Mouse (Mus musculus): ENCODE results near the gene Thap2. TPM values are rescaled to one million over a fixed set of nuclear protein-coding genes. Genes with fewer than 3 reads are reported as not detected.

Gene Thap2
- polyA plus RNA-seq, 1 experiment from 2014 or later: 15.2 TPM

GRCm38 (mm10) chr10:115382846-115383643, 1.2 kb downstream of the Thap2 start:
- Histone ChIP-seq H3K9me3 (no peaks in the 10 kb centered on the region), H3K4me3 (peak overlapping the region; percentile 96), H3K9ac (peak overlapping the region; percentile 97), H3K36me3 (peaks cover 7% of the 10 kb centered on the region), H3K27me3 (replicated peaks) (no peaks in the 10 kb centered on the region), H3K4me2 (peak overlapping the region; percentile 73), H3K27ac (replicated peaks) (peak overlapping the region; percentile 97), H3K4me1 (peaks cover 42% of the 10 kb centered on the region)
- no peak for ATAC-seq (ENCODE audit: extremely low read depth, insufficient number of reproducible peaks, low FRiP score, low TSS enrichment)
- 44% methylated on average over 12 of the region's 12 CpGs for WGBS

- 39% methylated on average over 2 of the region's 2 CpGs for WGBS
- Histone ChIP-seq H3K4me3 (no peak overlapping the region), H3K4me1 (peaks cover 30% of the 10 kb centered on the region), H3K36me3 (0 out of 2 replicates have a peak, but pooled peaks cover 9% of the 10 kb centered on the region), H3K9ac (no peak overlapping the region), H3K9me3 (no peaks in the 10 kb centered on the region), H3K27ac (replicated peaks) (peak overlapping the region; percentile 37), H3K27me3 (replicated peaks) (no peaks in the 10 kb centered on the region), H3K4me2 (peak overlapping the region; percentile 73; the same call in 1 of the 2 replicates)
- ATAC-seq (ENCODE audit: extremely low read depth, insufficient number of reproducible peaks, low FRiP score, low TSS enrichment): no peak
Measured at GRCm38 (mm10) chr10:115381506-115382084, 2.6 kb downstream of the Thap2 start.

DNA sequence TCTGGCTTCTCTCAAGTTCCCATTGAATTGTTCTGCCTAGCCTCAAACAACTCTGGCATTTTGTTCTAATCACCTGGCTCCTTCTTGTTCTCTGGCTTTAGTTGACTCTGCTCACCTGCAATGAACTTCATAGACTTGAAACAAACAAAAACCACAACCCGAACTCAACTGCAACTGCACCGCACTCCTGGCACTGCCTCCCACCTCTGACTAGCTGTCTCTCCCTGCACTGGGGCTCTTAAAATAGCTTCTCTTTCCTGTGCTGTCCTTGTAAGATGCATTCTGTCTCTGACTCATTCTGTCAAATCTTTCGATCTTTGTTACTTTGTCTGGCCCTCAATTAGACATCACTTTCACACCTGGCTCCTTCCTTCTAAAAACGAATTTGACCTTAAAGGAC, 21.1 kb downstream of the Thap2 start:
- H3K36me3 ChIP-seq: no peaks in the 10 kb centered on the region; the same call in 1 of the 2 replicates
- peak overlapping the region; percentile 80 for H3K9ac ChIP-seq
- peak overlapping the region; percentile 95 for H3K27ac ChIP-seq (replicated peaks)
- H3K4me2 ChIP-seq: peak overlapping the region; percentile 81
- no peak for ATAC-seq (ENCODE audit: extremely low read depth, insufficient number of reproducible peaks, low FRiP score, low TSS enrichment)
- H3K4me1 ChIP-seq: peaks cover 32% of the 10 kb centered on the region
- H3K4me3 ChIP-seq: peak overlapping the region; percentile 66
- H3K9me3 ChIP-seq: no peaks in the 10 kb centered on the region
- no peaks in the 10 kb centered on the region for H3K27me3 ChIP-seq (replicated peaks)
- WGBS: 75% methylated on average over 4 of the region's 4 CpGs

DNA sequence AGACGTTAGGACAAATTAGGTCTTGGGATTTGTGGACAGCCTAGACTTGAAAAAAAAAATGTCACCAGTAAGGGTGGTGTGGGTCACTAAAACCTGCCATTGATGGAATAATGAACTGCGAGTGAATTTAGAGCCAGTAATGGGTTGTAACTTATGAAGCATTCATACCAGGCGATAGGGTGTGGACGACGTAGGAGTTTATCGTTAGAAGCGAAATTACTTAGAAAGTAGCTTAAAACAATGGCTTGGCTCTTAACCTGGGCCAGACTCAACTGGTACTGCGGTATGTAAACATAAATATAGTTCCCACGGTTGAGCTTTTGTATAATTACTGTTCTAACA, 21.6 kb downstream of the Thap2 start:
- no peaks in the 10 kb centered on the region for H3K9me3 ChIP-seq
- peak overlapping the region; percentile 66 for H3K4me3 ChIP-seq
- H3K27ac ChIP-seq (replicated peaks): peak overlapping the region; percentile 95
- peak overlapping the region; percentile 81 for H3K4me2 ChIP-seq
- no peak for ATAC-seq (ENCODE audit: extremely low read depth, insufficient number of reproducible peaks, low FRiP score, low TSS enrichment)
- whole genome bisulfite sequencing: 7% methylated on average over 9 of the region's 9 CpGs
- peaks cover 26% of the 10 kb centered on the region for H3K4me1 ChIP-seq
- no peaks in the 10 kb centered on the region for H3K27me3 ChIP-seq (replicated peaks)
- H3K36me3 ChIP-seq: no peaks in the 10 kb centered on the region; the same call in 1 of the 2 replicates
- H3K9ac ChIP-seq: peak overlapping the region; percentile 80

DNA sequence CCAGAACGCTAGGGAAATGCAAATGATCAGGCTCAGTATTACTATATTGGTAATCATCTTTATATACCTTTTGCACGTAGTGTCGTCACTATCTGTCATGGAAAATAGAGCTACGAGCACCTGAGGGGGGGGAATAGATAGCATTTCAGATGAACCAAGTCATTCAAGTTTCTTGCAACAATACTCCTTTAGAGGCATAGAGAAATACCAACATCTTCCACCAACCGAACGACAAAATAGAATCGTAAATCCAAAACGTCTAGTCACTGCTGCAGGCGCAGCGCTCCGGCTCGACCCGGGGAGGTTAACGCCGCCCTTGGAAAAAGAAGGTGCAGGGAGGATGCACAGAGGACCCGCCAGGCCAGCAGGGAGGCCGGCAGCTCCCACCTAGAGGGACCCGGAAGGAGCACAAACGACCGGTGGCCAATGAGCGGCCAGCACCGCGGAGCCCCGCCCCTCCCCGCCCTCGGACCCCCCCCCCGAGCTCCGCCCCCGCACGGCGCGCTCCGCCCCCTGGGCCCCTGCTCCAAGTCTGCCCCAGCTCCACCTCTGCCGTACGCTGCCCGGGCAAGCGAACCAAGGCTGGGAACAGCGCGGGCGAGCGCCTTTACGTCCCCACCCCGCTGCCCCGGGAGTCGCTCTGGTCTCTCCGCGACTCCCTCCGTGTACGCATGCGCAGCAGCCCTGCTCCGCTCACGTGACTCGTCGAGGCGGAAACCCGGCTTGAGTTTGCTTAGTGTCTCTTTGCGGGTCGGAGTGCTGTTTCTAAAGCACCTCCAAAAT, 22.2 kb downstream of the Thap2 start, which contains the start of gene Tmem19:
TSS of gene Tmem19 (minus strand) at position 662 of the 783 bp plus-strand sequence.
- peak within 1 kb of the TSS; percentile 95 for H3K27ac ChIP-seq (replicated peaks)
- H3K9ac ChIP-seq: peak within 1 kb of the TSS; percentile 80
- H3K4me1 ChIP-seq: peaks cover 21% of the 10 kb centered on the region
- 2% methylated on average over 57 of the region's 58 CpGs for WGBS
- H3K27me3 ChIP-seq (replicated peaks): no peaks in the 10 kb centered on the region
- ATAC-seq (ENCODE audit: extremely low read depth, insufficient number of reproducible peaks, low FRiP score, low TSS enrichment): peak; percentile 97
- peak within 1 kb of the TSS; percentile 66 for H3K4me3 ChIP-seq
- H3K4me2 ChIP-seq: peak within 1 kb of the TSS; percentile 81
- H3K36me3 ChIP-seq: peaks cover 3% of the 10 kb centered on the region
- no peaks in the 10 kb centered on the region for H3K9me3 ChIP-seq

- no peak overlapping the region for H3K9ac ChIP-seq
- no peak for ATAC-seq (ENCODE audit: extremely low read depth, insufficient number of reproducible peaks, low FRiP score, low TSS enrichment)
- H3K27ac ChIP-seq (replicated peaks): no peak overlapping the region
- peaks cover 17% of the 10 kb centered on the region for H3K36me3 ChIP-seq
- H3K9me3 ChIP-seq: no peaks in the 10 kb centered on the region
- H3K4me2 ChIP-seq: no peak overlapping the region
- H3K4me3 ChIP-seq: no peak overlapping the region
- peaks cover 19% of the 10 kb centered on the region for H3K4me1 ChIP-seq
- H3K27me3 ChIP-seq (replicated peaks): no peaks in the 10 kb centered on the region
- 86% methylated on average over 7 of the region's 7 CpGs for WGBS
Measured at GRCm38 (mm10) chr10:115359066-115359465, 25.2 kb downstream of the Thap2 start.

- WGBS: 88% methylated on average over 17 of the region's 17 CpGs
- peaks cover 15% of the 10 kb centered on the region for H3K4me1 ChIP-seq
- ATAC-seq (ENCODE audit: extremely low read depth, insufficient number of reproducible peaks, low FRiP score, low TSS enrichment): no peak
- no peak overlapping the region for H3K27ac ChIP-seq (replicated peaks)
- H3K4me2 ChIP-seq: no peak overlapping the region
- H3K27me3 ChIP-seq (replicated peaks): no peaks in the 10 kb centered on the region
- no peak overlapping the region for H3K9ac ChIP-seq
- H3K4me3 ChIP-seq: no peak overlapping the region
- H3K36me3 ChIP-seq: peaks cover 17% of the 10 kb centered on the region
- H3K9me3 ChIP-seq: no peaks in the 10 kb centered on the region
Measured at GRCm38 (mm10) chr10:115358216-115358919, 25.9 kb downstream of the Thap2 start.

- Histone ChIP-seq H3K36me3 (peaks cover 17% of the 10 kb centered on the region), H3K9ac (no peak overlapping the region), H3K9me3 (no peaks in the 10 kb centered on the region), H3K4me3 (no peak overlapping the region), H3K4me2 (no peak overlapping the region), H3K27me3 (replicated peaks) (no peaks in the 10 kb centered on the region), H3K4me1 (peaks cover 2% of the 10 kb centered on the region), H3K27ac (replicated peaks) (no peak overlapping the region)
- ATAC-seq (ENCODE audit: extremely low read depth, insufficient number of reproducible peaks, low FRiP score, low TSS enrichment): no peak
- 89% methylated on average over 5 of the region's 7 CpGs for WGBS
Measured at GRCm38 (mm10) chr10:115356106-115356505, 28.1 kb downstream of the Thap2 start.

DNA sequence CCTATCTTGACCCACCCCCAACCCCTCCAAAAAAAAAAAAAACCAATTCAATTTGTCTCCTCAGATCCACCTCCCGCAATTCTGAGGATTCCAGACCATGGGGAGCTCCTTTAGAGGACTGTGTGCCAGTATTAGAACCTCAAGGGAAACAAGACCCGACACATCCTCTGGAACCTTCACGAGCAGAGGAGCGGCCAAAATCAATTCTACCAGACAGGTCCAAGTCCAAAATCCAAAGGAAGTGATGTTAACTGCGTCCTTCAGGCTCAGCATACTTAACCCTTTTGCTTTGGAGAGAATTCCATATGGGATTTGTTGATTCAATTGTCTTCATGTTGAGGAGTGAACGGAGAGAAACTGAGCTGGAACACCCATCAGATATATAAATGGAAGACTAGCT, 29.2 kb downstream of the Thap2 start:
- 85% methylated on average over 6 of the region's 6 CpGs for WGBS
- Histone ChIP-seq H3K27ac (replicated peaks) (no peak overlapping the region), H3K27me3 (replicated peaks) (no peaks in the 10 kb centered on the region), H3K4me1 (no peaks in the 10 kb centered on the region), H3K9ac (no peak overlapping the region), H3K9me3 (no peaks in the 10 kb centered on the region), H3K36me3 (peaks cover 17% of the 10 kb centered on the region), H3K4me3 (no peak overlapping the region), H3K4me2 (no peak overlapping the region)
- no peak for ATAC-seq (ENCODE audit: extremely low read depth, insufficient number of reproducible peaks, low FRiP score, low TSS enrichment)

GRCm38 (mm10) chr10:115354553-115354952, 29.7 kb downstream of the Thap2 start:
- Histone ChIP-seq H3K27me3 (replicated peaks) (no peaks in the 10 kb centered on the region), H3K27ac (replicated peaks) (no peak overlapping the region), H3K9ac (no peak overlapping the region), H3K4me2 (no peak overlapping the region), H3K36me3 (peaks cover 17% of the 10 kb centered on the region), H3K4me3 (no peak overlapping the region), H3K4me1 (no peaks in the 10 kb centered on the region), H3K9me3 (no peaks in the 10 kb centered on the region)
- WGBS: 64% methylated on average over 6 of the region's 6 CpGs
- no peak for ATAC-seq (ENCODE audit: extremely low read depth, insufficient number of reproducible peaks, low FRiP score, low TSS enrichment)

All from heart, embryonic 13.5 days (tissue).